Mouse (Mus musculus) duodenum, adult 2 months (tissue): ENCODE results near the gene Gm21905. TPM values are rescaled to one million over a fixed set of nuclear protein-coding genes. Genes with fewer than 3 reads are reported as not detected.

Source experiments
- polyA plus RNA-seq: library from polyadenylated mRNA; depleted of rRNA; stranded (reverse); fragments of >200 nt; gene quantifications from 2 replicates; pipeline ENCODE4 v1.2.3, GENCODE M21; 2012; ENCODE audit warnings: low replicate concordance; rRNA removed

Gene Gm21905
- not detected in 2 replicates for polyA plus RNA-seq

GRCm38 (mm10) chr5:67946321-67946720, at the start of gene Gm21905:
TSS of gene Gm21905 (minus strand) at chr5:67946421.

GRCm38 (mm10) chr5:67941369-67941768, 4.9 kb downstream of the Gm21905 start, which contains the start of gene Gm5108:
TSS of gene Gm5108 (plus strand) at chr5:67941669.

Other genes starting within 250 kb of the Gm21905 start
- 20.5 and 55.7 TPM in 2 replicates for gene Atp8a1, start 99.0 kb downstream of the Gm21905 start, polyA plus RNA-seq
- not detected in 2 replicates for gene Gm5108, start 4.8 kb downstream of the Gm21905 start, polyA plus RNA-seq
- gene Grxcr1, start 85.4 kb upstream of the Gm21905 start, polyA plus RNA-seq, result not detected in 2 replicates